Mouse (Mus musculus) heart, postnatal 36 days (tissue): ENCODE data around the gene Mrpl36. TPM values are rescaled to one million over a fixed set of nuclear protein-coding genes. Genes with fewer than 3 reads are reported as not detected.
A peak's percentile ranks its signal among the peaks of the same experiment; 100 is the strongest.

Experiments used
- DNase-seq, 2 experiments: peaks; one replicate each; pipeline ENCODE4 v3.0.0; 2021 to 2022
- intact Hi-C: fragments of 180-260 bp; cut with DNase I; formaldehyde crosslinking; loops from one replicate; pipeline ENCODE4 v1.15.1; 2025
- total RNA-seq, 2 experiments: library from RNA; stranded (reverse); gene quantifications; 2 replicates each; pipeline ENCODE4 v1.2.3; 2021

The Mrpl36 gene
- 10 to 100 TPM; 50.3 to 54.0 TPM for total RNA-seq

- intact Hi-C loops = loop anchor here (2.0 to 5.0 kb wide), 2 partner anchors 66 to 277 kb away; partner anchors contain the start of genes Clptm1l and Irx4
- peak; percentile 92 to 94 for DNase-seq
Measured at GRCm38 (mm10) chr13:73327827-73328698, at the start of gene Mrpl36, which contains the start of gene Ndufs6. TSS of gene Mrpl36 (plus strand) at chr13:73328513. TSS of gene Ndufs6 (minus strand) at chr13:73328542.

GRCm38 (mm10) chr13:73279196-73279595 is 49.1 kb upstream of the Mrpl36 start:
- no peak for DNase-seq
- intact Hi-C loops = no loop called here

- DNase-seq = no peak
- intact Hi-C loops = no loop called here
Measured at GRCm38 (mm10) chr13:73282407-73282806, 45.9 kb upstream of the Mrpl36 start.

- intact Hi-C loops = no loop called here
Measured at GRCm38 (mm10) chr13:73283534-73283933, 44.8 kb upstream of the Mrpl36 start.

GRCm38 (mm10) chr13:73290206-73290605 is 38.1 kb upstream of the Mrpl36 start:
- intact Hi-C loops = no loop called here
- peak; percentile 36 to 53 for DNase-seq

More at GRCm38 (mm10) chr13:73283534-73283933, 44.8 kb upstream of the Mrpl36 start:
- no peak for DNase-seq

GRCm38 (mm10) chr13:73291102-73291501 is 37.2 kb upstream of the Mrpl36 start:
- DNase-seq = no peak
- intact Hi-C loops = no loop called here

GRCm38 (mm10) chr13:73298717-73299116 is 29.6 kb upstream of the Mrpl36 start:
- intact Hi-C loops = no loop called here
- no peak for DNase-seq

GRCm38 (mm10) chr13:73299322-73299721 is 29.0 kb upstream of the Mrpl36 start:
- intact Hi-C loops = no loop called here
- no peak for DNase-seq

- intact Hi-C loops = loop anchor here (5.0 kb wide), 1 partner anchor 142 kb away; no protein-coding TSS in a partner anchor
- no peak for DNase-seq
Measured at GRCm38 (mm10) chr13:73304729-73305128, 23.6 kb upstream of the Mrpl36 start.

- intact Hi-C loops = loop anchor here (5.0 kb wide), 1 partner anchor 143 kb away; no protein-coding TSS in a partner anchor
- DNase-seq = no peak
Measured at GRCm38 (mm10) chr13:73305398-73306084, 22.8 kb upstream of the Mrpl36 start.

GRCm38 (mm10) chr13:73306085-73306410 is 22.3 kb upstream of the Mrpl36 start:
- intact Hi-C loops = loop anchor here (5.0 kb wide), 1 partner anchor 144 kb away; no protein-coding TSS in a partner anchor
- DNase-seq = no peak

- DNase-seq = no peak
- intact Hi-C loops = loop anchor here (5.0 kb wide), 1 partner anchor 144 kb away; no protein-coding TSS in a partner anchor
Measured at GRCm38 (mm10) chr13:73306430-73306829, 21.9 kb upstream of the Mrpl36 start.

GRCm38 (mm10) chr13:73310183-73310929 is 18.0 kb upstream of the Mrpl36 start:
- intact Hi-C loops = loop anchor here (5.0 kb wide), 2 partner anchors 53 to 223 kb away; no protein-coding TSS in a partner anchor
- DNase-seq = peak; percentile 49 to 61

GRCm38 (mm10) chr13:73320048-73320447 is 8.3 kb upstream of the Mrpl36 start:
- no peak for DNase-seq
- intact Hi-C loops = no loop called here

- DNase-seq = no peak
Measured at GRCm38 (mm10) chr13:73322626-73323025, 5.7 kb upstream of the Mrpl36 start.

GRCm38 (mm10) chr13:73323406-73323805 is 4.9 kb upstream of the Mrpl36 start:
- intact Hi-C loops = no loop called here
- DNase-seq = no peak

More at GRCm38 (mm10) chr13:73322626-73323025, 5.7 kb upstream of the Mrpl36 start:
- intact Hi-C loops = no loop called here

GRCm38 (mm10) chr13:73330844-73331501 is 2.7 kb downstream of the Mrpl36 start:
- peak; percentile 92 to 95 for DNase-seq
- intact Hi-C loops = no loop called here

- no peak for DNase-seq
- intact Hi-C loops = no loop called here
Measured at GRCm38 (mm10) chr13:73331736-73332135, 3.4 kb downstream of the Mrpl36 start.

GRCm38 (mm10) chr13:73336753-73337152 is 8.4 kb downstream of the Mrpl36 start:
- DNase-seq = no peak
- intact Hi-C loops = no loop called here
